Mouse (Mus musculus): ENCODE data around the gene Clic5. TPM values are rescaled to one million over a fixed set of nuclear protein-coding genes. Genes with fewer than 3 reads are reported as not detected.
A peak's percentile ranks its signal among the peaks of the same experiment; 100 is the strongest.

Gene Clic5
- polyA plus RNA-seq, 1 experiment = 0.28 TPM

DNA sequence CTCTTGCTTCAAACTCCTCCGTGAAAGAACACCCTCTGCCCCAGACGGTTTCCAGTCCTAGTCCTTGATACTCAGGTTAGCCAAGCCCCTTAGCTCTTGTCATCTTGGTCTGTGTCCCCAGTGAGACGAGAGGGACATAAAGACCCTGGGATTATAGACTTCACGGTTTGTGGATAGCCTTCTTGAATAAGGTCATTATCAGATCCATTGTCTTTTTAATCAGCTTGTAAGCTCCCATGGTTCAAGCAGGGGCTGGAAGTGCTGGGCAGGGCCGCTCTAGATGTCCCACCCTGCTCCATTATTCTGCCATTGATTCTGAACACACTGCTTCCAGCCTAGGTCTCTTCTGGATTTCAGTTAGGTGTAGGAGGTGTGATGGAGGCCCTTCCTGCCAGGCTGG, 55.7 kb downstream of the Clic5 start:
- H3K36me3 ChIP-seq (ENCODE audit: control insufficient read depth, insufficient read depth, low read length) = no peaks in the 10 kb centered on the region
- H3K27me3 ChIP-seq (ENCODE audit: control insufficient read depth, insufficient read depth, low read length) = no peaks in the 10 kb centered on the region
- no peaks in the 10 kb centered on the region for H3K4me1 ChIP-seq (ENCODE audit: control insufficient read depth, insufficient read depth, low read length)
- H3K4me3 ChIP-seq (ENCODE audit: control insufficient read depth, low read depth, low read length) = no peak overlapping the region
- TF ChIP-seq POLR2A (IDR thresholded peaks at IDR 0.05; ENCODE audit: control insufficient read depth, low read depth, low read length) (no peak), CTCF (IDR thresholded peaks at IDR 0.05; ENCODE audit: control insufficient read depth, insufficient read depth, insufficient replicate concordance, low read depth, low read length) (no peak)
- H3K27ac ChIP-seq (ENCODE audit: control insufficient read depth, insufficient read depth, low read depth, low read length) = no peak overlapping the region

DNA sequence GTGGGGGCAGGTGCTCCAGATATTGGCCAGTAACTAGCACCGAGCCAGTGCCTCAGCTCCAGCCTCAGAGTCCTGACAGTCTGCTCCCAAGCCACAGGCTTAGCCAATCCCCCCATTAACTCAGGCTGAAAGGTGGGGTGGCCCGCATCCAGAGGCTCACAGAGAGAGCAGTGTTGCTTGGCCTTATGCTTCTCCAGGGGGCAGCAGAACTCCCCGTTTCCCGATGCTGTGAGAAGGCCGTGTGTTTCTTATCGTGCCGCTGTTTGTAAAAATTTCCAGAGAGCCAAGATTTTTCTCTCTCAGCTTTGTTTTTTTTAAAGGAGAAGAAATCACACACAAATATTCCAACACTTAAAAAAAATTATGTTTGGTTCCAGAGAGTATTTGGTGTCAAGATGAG, 56.2 kb downstream of the Clic5 start:
- H3K27ac ChIP-seq (ENCODE audit: control insufficient read depth, insufficient read depth, low read depth, low read length) = no peak overlapping the region
- H3K4me3 ChIP-seq (ENCODE audit: control insufficient read depth, low read depth, low read length) = no peak overlapping the region
- no peaks in the 10 kb centered on the region for H3K4me1 ChIP-seq (ENCODE audit: control insufficient read depth, insufficient read depth, low read length)
- TF ChIP-seq CTCF (IDR thresholded peaks at IDR 0.05; ENCODE audit: control insufficient read depth, insufficient read depth, insufficient replicate concordance, low read depth, low read length) (no peak), POLR2A (IDR thresholded peaks at IDR 0.05; ENCODE audit: control insufficient read depth, low read depth, low read length) (no peak)
- no peaks in the 10 kb centered on the region for H3K36me3 ChIP-seq (ENCODE audit: control insufficient read depth, insufficient read depth, low read length)
- no peaks in the 10 kb centered on the region for H3K27me3 ChIP-seq (ENCODE audit: control insufficient read depth, insufficient read depth, low read length)

DNA sequence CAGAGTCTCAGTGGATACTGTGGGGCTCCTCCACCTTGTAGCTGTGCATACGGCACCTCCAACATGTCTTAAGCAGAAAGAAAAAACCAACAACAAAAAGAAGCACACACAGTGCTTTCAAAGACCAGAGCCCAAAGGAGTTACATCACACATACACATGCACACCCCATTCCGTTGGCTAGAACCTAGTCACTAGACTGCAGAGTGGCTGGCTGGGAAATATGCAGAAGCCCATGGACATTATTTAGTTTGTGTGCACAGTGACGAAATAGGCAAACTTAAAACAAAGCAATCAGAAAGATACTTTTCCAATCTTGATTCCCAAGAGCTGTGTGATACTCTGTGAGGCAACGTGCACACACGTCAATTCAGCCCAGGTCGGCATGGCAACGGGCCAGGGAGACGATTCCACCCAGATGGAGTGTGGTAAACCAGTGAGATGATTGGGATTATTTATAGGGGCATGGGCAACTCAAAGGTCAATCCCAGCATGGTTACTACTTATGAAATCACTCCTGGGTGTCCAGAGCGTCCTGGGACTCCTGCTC, 57.8 kb downstream of the Clic5 start:
- Histone ChIP-seq H3K4me3 (ENCODE audit: control insufficient read depth, low read depth, low read length) (no peak overlapping the region), H3K27ac (ENCODE audit: control insufficient read depth, insufficient read depth, low read depth, low read length) (no peak overlapping the region), H3K27me3 (ENCODE audit: control insufficient read depth, insufficient read depth, low read length) (no peaks in the 10 kb centered on the region), H3K36me3 (ENCODE audit: control insufficient read depth, insufficient read depth, low read length) (no peaks in the 10 kb centered on the region), H3K4me1 (ENCODE audit: control insufficient read depth, insufficient read depth, low read length) (no peaks in the 10 kb centered on the region)
- TF ChIP-seq CTCF (IDR thresholded peaks at IDR 0.05; ENCODE audit: control insufficient read depth, insufficient read depth, insufficient replicate concordance, low read depth, low read length) (no peak), POLR2A (IDR thresholded peaks at IDR 0.05; ENCODE audit: control insufficient read depth, low read depth, low read length) (no peak)

DNA sequence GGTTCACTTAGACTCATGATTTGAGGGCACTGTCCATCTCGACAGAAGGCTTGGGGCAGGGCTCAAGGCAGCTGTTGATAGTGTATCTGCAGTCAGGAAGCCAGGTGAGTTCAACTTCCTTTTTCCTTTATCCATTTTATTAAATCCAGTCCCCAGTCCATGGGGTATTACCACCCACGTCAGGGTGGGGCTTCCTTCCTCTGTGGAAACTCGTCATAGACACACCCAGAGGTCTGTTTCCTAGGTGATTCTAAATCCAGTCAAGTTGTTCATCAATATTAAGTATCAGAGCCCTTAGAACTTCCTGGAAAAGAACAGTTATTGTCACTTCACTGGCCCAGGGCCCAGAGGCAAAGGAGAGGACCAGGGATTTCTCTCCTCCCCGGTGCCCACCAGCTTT, 61.2 kb downstream of the Clic5 start:
- no peak overlapping the region for H3K27ac ChIP-seq (ENCODE audit: control insufficient read depth, insufficient read depth, low read depth, low read length)
- H3K36me3 ChIP-seq (ENCODE audit: control insufficient read depth, insufficient read depth, low read length) = no peaks in the 10 kb centered on the region
- TF ChIP-seq CTCF (IDR thresholded peaks at IDR 0.05; ENCODE audit: control insufficient read depth, insufficient read depth, insufficient replicate concordance, low read depth, low read length) (no peak), POLR2A (IDR thresholded peaks at IDR 0.05; ENCODE audit: control insufficient read depth, low read depth, low read length) (no peak)
- no peaks in the 10 kb centered on the region for H3K27me3 ChIP-seq (ENCODE audit: control insufficient read depth, insufficient read depth, low read length)
- no peaks in the 10 kb centered on the region for H3K4me1 ChIP-seq (ENCODE audit: control insufficient read depth, insufficient read depth, low read length)
- no peak overlapping the region for H3K4me3 ChIP-seq (ENCODE audit: control insufficient read depth, low read depth, low read length)

DNA sequence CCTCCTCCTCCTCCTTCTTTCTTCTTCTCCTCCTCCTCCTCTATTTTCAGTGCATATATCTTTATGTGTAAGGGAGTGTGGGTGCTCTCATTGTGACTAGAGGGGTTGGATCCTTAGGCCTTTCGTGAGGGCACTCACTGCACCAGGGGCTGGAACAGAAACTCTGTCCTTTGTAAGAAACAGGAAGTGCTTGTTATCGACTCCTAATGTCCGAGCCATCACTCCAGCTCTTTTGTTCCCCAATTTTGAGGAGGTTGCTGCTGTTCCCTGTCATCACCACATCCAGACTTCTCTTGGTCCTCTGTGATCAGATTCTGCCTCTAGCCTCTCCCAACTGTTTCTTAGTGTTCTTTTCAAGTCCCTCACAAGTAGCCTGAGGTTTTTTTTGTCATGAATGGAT, 64.3 kb downstream of the Clic5 start:
- no peak for TF ChIP-seq POLR2A (IDR thresholded peaks at IDR 0.05; ENCODE audit: control insufficient read depth, low read depth, low read length)
- TF ChIP-seq CTCF (IDR thresholded peaks at IDR 0.05; ENCODE audit: control insufficient read depth, insufficient read depth, insufficient replicate concordance, low read depth, low read length) = no peak
- Histone ChIP-seq H3K36me3 (ENCODE audit: control insufficient read depth, insufficient read depth, low read length) (no peaks in the 10 kb centered on the region), H3K4me1 (ENCODE audit: control insufficient read depth, insufficient read depth, low read length) (peaks cover 2% of the 10 kb centered on the region; the same call in 1 of the 2 replicates), H3K27ac (ENCODE audit: control insufficient read depth, insufficient read depth, low read depth, low read length) (no peak overlapping the region), H3K27me3 (ENCODE audit: control insufficient read depth, insufficient read depth, low read length) (no peaks in the 10 kb centered on the region), H3K4me3 (ENCODE audit: control insufficient read depth, low read depth, low read length) (no peak overlapping the region)

DNA sequence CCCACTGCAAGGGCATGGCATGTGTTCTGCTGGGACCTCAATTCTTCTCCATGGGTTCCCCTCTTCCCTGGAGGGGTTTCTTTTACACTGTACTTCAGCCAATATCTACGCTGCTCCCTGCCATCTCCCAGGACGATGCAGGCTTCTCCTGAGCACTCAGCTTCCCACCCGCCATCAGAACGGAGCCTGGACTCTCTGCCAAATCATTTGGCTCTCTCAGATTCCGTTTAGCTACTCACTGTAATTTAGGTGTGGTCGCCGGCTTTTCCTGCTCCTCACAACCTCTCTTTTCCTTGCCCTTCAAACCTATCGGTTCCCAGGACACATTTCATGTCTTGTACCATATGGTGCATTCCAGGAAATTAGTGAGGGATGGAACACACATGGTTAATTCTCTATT, 66.3 kb downstream of the Clic5 start:
- Histone ChIP-seq H3K27me3 (ENCODE audit: control insufficient read depth, insufficient read depth, low read length) (no peaks in the 10 kb centered on the region), H3K27ac (ENCODE audit: control insufficient read depth, insufficient read depth, low read depth, low read length) (no peak overlapping the region), H3K4me1 (ENCODE audit: control insufficient read depth, insufficient read depth, low read length) (peaks cover 2% of the 10 kb centered on the region; the same call in 1 of the 2 replicates), H3K4me3 (ENCODE audit: control insufficient read depth, low read depth, low read length) (no peak overlapping the region), H3K36me3 (ENCODE audit: control insufficient read depth, insufficient read depth, low read length) (no peaks in the 10 kb centered on the region)
- TF ChIP-seq POLR2A (IDR thresholded peaks at IDR 0.05; ENCODE audit: control insufficient read depth, low read depth, low read length) (no peak), CTCF (IDR thresholded peaks at IDR 0.05; ENCODE audit: control insufficient read depth, insufficient read depth, insufficient replicate concordance, low read depth, low read length) (no peak)

DNA sequence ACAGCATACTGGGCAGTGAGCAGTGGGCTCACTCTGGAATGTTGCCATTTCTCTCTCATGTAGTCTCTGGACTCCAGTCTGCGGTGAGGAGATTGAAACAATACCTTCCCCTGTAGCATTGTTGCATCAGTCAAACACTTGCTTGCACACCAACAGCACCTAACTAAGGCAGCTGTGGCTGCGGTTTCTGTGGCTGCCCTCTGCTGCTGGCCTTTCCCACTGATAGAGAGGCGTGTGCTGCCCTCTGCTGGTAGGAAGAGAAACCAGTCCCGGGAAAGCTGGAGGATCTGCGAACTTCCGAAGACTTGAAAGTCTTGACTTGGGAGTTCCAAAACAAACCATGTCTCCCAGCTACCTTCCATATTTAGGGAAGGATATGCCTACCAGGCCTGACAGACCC, 68.2 kb downstream of the Clic5 start:
- Histone ChIP-seq H3K4me1 (ENCODE audit: control insufficient read depth, insufficient read depth, low read length) (peaks cover 2% of the 10 kb centered on the region; the same call in 1 of the 2 replicates), H3K4me3 (ENCODE audit: control insufficient read depth, low read depth, low read length) (no peak overlapping the region), H3K27me3 (ENCODE audit: control insufficient read depth, insufficient read depth, low read length) (no peaks in the 10 kb centered on the region), H3K27ac (ENCODE audit: control insufficient read depth, insufficient read depth, low read depth, low read length) (no peak overlapping the region), H3K36me3 (ENCODE audit: control insufficient read depth, insufficient read depth, low read length) (no peaks in the 10 kb centered on the region)
- peak; percentile 87; the same call in 1 of the 2 replicates for TF ChIP-seq CTCF (IDR thresholded peaks at IDR 0.05; ENCODE audit: control insufficient read depth, insufficient read depth, insufficient replicate concordance, low read depth, low read length)
- TF ChIP-seq POLR2A (IDR thresholded peaks at IDR 0.05; ENCODE audit: control insufficient read depth, low read depth, low read length) = no peak

All from testis, adult 2 months (tissue).